Mouse (Mus musculus) layer of hippocampus, postnatal 36 days (tissue): ENCODE results near the gene Ttc30a2. TPM values are rescaled to one million over a fixed set of nuclear protein-coding genes. Genes with fewer than 3 reads are reported as not detected.
"Not testable (repeated sequence)": the region's sequence is repeated elsewhere in the genome, so short reads cannot be mapped to it uniquely, and the experiment has no call there.

Experiments
- DNase-seq, 2 experiments: peaks; one replicate each; pipeline ENCODE4 v3.0.0; 2022
- total RNA-seq, 2 experiments: library from RNA; stranded (reverse); gene quantifications; 2 replicates each; pipeline ENCODE4 v1.2.3; 2021

Gene Ttc30a2
- total RNA-seq: under 1 TPM; 0.40 to 0.56 TPM

- not testable (repeated sequence) for DNase-seq
These were observed at the start of gene Ttc30a2 for GRCm38 (mm10) chr2:75977752-75978368. Gene Ttc30a2 (minus strand): TSS chr2:75978170.

DNA sequence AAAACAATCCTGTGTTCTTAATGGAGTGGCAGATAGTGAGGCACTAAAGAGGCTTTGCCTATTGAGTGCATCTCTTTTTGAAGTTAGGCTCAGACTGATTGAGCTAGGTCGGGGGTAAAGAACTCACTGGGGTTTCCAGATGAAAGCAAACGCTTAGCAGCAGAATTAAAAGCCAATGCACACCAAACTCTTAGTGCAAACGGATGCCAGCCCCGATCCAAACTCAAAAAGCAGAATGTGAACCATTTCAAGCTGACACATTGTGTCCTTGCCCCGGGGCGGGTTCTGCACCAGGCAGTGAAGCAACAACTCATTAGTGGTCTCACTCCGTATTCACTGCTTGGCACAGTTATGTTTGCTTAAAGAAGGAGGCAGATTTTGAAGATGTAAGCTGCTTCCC, 38.9 kb upstream of the Ttc30a2 start:
- DNase-seq: no peak

DNA sequence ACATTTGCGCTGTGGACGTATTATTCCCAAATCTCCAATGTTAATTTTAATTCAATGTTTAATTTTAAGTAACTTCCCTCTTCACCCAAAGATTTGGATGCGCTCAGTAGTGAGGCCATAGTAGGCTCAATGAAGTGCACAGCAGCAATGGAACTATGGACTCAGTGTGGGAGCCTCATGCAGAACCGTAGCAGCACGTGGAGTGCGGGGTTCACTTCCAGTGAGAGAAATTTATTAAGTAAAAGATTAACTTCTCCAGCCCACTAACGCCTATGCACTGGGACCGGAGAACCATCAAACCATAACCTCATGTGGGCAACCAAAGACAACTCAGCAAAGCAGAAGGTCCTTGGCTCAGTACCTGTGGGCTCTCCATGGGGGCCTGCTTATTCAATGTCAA, 38.2 kb upstream of the Ttc30a2 start:
- no peak for DNase-seq

DNA sequence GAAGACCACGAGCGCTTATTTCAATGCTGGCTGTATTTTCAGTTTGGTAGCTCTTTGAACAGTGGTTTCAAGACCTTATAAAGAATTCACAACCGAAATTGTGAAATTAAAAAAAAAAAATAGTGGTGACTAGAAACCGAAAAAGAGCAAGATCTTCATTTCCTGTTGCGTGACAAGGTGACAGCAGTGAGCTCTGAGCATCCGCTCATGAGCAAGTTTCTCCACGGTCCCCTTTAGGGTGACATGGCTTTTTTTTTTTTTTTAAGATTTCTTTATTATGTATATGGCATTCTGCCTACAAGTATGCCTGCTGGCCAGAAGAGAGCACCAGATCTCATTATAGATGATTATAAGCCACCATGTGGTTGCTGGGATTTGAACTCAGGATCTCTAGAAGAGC, 37.5 kb upstream of the Ttc30a2 start:
- DNase-seq: no peak

GRCm38 (mm10) chr2:76014659-76015058, 36.7 kb upstream of the Ttc30a2 start:
- no peak for DNase-seq

- DNase-seq: no peak
These were observed 28.2 kb upstream of the Ttc30a2 start for GRCm38 (mm10) chr2:76006194-76006593.

- no peak for DNase-seq
These were observed 24.9 kb upstream of the Ttc30a2 start for GRCm38 (mm10) chr2:76002899-76003298.

DNA sequence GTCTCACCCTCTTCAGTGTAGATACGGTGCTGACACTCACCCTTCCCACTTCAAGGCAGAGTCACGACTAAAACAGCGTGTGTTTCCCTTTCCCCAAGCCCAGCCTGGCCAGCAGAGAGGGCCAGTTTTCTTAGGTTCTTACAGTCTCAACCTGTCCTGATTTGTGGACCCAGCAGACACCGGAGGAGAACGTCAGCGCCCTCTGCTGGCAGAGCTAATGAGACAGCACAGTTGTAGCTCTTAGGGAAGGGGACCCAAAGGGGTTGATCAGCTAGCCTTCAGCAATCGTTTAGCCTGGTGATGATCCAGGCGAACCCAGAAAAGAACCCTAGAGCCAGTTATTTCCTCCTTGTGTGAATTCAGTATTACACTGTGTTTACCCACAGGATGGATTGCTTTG, 23.4 kb upstream of the Ttc30a2 start:
- DNase-seq: peak; percentile 48 to 53

GRCm38 (mm10) chr2:75999636-76000035, 21.7 kb upstream of the Ttc30a2 start:
- no peak for DNase-seq

- peak; percentile 50 to 65 for DNase-seq
These were observed 20.7 kb upstream of the Ttc30a2 start for GRCm38 (mm10) chr2:75998692-75999091.

DNA sequence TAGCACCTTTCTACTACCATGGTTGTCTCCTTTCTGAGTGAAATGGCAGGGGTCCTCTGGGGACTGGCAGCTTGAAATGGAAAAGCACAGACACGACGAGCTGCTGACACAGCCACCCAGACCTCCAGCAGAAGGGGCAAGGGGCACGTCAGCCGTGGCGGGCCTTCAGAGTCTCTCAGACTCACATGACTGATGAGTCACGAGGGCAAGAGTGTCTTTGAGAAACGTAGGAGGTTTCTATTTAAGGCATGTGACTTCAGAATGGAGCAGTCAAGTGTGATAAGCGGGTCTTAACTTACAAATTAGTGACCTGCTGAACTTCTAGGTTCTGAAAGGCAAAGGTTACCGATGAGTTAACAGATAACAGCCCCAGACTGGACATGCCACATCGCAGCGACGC, 19.8 kb upstream of the Ttc30a2 start:
- DNase-seq: no peak

GRCm38 (mm10) chr2:75994841-75995240, 16.9 kb upstream of the Ttc30a2 start:
- no peak for DNase-seq

GRCm38 (mm10) chr2:75991581-75992205, 13.7 kb upstream of the Ttc30a2 start:
- DNase-seq: no peak

DNA sequence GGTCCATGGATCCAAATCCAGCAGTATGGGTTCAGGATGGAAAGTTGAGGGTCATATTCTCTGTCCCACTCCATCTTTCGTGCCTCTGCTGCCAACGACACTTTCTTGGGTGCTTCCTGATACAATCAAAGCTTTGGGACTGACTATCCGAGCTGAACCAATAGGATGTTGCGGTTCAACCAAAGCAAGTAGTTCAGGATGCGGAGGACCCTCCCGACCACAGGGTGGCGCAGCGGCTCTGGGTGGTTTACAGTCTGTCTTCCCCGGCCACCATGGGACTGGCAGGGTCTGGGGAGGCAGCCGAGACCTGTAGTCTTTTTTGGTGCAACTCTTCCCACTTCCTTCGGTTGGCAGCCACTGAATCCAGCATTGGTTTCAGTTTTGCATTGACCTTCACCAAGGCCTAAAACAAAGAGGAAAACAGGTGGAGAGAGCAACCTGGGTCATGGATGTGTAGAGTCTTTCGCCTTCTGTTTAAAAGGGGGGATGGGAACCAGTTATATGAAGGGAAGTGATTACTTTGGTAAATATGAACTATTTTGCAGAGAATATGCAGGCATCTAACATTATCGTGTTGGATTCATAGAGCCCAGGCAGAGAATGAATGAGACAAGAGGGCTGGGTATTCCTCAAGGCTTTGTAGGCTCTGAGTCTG, 13.0 kb upstream of the Ttc30a2 start:
- peak in 1 of 2 experiments; percentile 33 for DNase-seq

DNA sequence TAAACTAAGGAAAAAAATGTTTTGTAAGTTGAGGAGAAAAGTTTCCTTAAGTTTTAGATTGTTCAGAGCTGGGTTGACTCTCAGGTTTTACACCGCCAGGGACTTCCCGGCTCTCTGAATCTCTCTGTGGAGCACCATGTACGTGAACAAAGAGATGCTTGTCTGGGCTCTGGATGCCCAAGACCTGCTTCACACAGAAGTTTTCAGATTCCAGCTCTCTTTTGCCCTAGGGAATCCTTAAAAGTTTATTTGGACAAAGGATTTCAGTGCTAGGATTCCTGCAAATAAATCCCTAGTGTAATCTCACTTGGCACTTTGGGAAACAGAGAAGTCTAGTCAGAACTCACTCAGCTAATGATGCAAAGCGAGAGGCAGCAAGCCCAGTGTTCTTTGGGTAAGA, 11.7 kb upstream of the Ttc30a2 start:
- DNase-seq: no peak

DNA sequence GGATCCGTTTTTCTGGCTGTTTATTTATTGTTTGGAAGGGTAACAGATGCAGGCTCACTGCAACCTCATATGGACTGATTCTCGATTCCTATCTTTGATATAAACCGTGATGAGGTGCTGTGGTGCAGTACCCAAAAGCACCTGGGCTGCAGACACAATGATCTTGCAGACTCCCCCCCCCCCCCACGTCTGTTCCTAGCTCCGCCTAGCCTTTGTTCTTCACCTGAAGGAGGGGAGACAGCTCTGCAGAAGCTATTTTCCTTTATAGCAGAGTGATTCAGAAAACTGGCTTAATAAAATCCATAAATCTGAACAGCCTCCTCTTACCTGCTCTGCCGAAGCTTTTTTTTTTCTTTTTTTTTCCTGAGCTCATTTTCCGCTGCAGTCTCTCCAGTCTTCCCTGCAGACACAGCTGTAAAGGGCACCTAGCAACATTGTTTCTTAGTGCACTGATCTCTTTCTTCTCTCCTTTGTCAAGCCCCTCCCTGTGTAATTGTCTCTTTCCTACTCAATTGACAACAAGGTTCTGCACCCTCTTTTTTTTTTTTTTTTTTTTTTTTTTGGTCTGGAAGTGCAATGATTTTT, 10.9 kb upstream of the Ttc30a2 start:
- no peak for DNase-seq

- DNase-seq: no peak
These were observed 10.4 kb upstream of the Ttc30a2 start for GRCm38 (mm10) chr2:75988378-75988777.

DNA sequence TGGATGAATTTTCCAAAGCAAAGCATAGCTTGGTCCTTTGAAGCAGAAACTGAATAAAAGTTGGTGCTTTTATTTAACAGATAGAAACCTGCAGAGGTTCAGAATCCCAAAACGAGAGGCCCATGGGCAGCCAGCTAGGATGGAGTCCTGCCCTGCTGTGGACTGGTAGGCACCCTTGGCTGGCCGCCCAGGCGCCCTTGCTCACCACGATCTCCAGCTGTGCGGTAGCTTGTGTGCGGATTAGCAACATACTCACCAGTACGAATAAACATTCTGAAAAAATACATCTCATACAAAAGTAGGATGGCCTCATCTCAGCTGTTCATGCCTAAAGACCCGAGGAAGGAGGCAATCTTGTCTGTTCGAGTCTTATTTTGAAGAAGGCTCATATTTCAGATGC, 9.8 kb upstream of the Ttc30a2 start:
- DNase-seq: no peak

- peak; percentile 55 to 59 for DNase-seq
These were observed 7.2 kb upstream of the Ttc30a2 start for GRCm38 (mm10) chr2:75985124-75985523.

GRCm38 (mm10) chr2:75983847-75984246, 5.9 kb upstream of the Ttc30a2 start:
- no peak for DNase-seq

GRCm38 (mm10) chr2:75983091-75983490, 5.1 kb upstream of the Ttc30a2 start:
- DNase-seq: no peak

DNA sequence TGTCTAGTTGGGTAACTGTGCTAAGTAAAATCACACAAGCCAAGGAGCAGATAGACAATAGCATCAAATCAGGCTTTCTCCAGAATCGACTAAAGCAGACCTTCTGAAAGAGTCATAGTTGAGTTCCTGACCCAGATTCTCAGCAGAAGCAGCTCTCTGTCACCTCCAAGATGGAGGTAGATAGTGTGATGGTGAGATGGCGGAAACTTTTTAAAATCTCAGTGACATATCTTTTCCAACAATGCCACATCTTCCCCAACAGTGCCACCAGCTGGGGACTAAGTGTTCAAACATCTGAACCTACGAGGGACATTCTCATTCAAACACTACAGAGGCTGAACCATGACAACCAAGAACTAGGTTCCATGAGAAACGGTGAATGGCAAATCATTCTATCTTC, 4.7 kb upstream of the Ttc30a2 start:
- no peak for DNase-seq

GRCm38 (mm10) chr2:75981440-75982081, 3.6 kb upstream of the Ttc30a2 start, which contains the start of gene Ttc30a1:
Gene Ttc30a1 (minus strand): TSS chr2:75981967.
- DNase-seq: peak; percentile 77 to 78
